Mouse (Mus musculus): ENCODE data around the gene Tango6. TPM values are rescaled to one million over a fixed set of nuclear protein-coding genes. Genes with fewer than 3 reads are reported as not detected.

The Tango6 gene
- total and polyA plus RNA-seq, 3 experiments: 2.9 to 6.4 (median 4.5) TPM

GRCm38 (mm10) chr8:106733703-106734102 lies 50.8 kb downstream of the Tango6 start:
- in situ Hi-C loops (cut with MboI; ENCODE audit: low pct_ligation_motif_present, low pct_unique_long_range_greater_than_20kb, low sequenced_read_pairs) (no loop called here), dilution Hi-C loops (cut with MboI; ENCODE audit: extremely low pct_ligation_motif_present, extremely low pct_unique_long_range_greater_than_20kb, low sequenced_read_pairs) (no loop called here)
- Histone ChIP-seq H3K79me2 (replicated peaks; ENCODE audit: control insufficient read depth, extremely low read depth, insufficient read depth, poor library complexity, severe bottlenecking) (no peaks in the 10 kb centered on the region), H3K27ac (ENCODE audit: insufficient read depth, low read depth) (no peak overlapping the region), H3K4me3 (replicated peaks in 1 of 3; ENCODE audit: low read depth in 2 of 3, low read length in 2 of 3, poor library complexity in 1 of 3) (no peak overlapping the region), H3K4me2 (ENCODE audit: insufficient read depth, low read depth, poor library complexity, severe bottlenecking) (no peak overlapping the region), H3K27me3 (replicated peaks) (no peaks in the 10 kb centered on the region), H3K4me1 (ENCODE audit: control insufficient read depth in 1 of 2, insufficient read depth in 2 of 2) (peaks cover 8 to 53% of the 10 kb centered on the region in 2 experiments), H3K9me3 (replicated peaks; ENCODE audit: low read length) (no peaks in the 10 kb centered on the region), H3K36me3 (replicated peaks in 1 of 2; ENCODE audit: control insufficient read depth in 1 of 2, insufficient read depth in 1 of 2, low read length in 1 of 2) (peaks cover 2 to 32% of the 10 kb centered on the region in 2 experiments), H3K9ac (ENCODE audit: insufficient read depth, low read depth) (no peak overlapping the region)
- no peak for TF ChIP-seq NELFE (IDR thresholded peaks at IDR 0.05; ENCODE audit: low read depth, low read length)
- TF ChIP-seq RCOR1 (conservative IDR thresholded peaks at IDR 0.05; ENCODE audit: low read depth, low read length): no peak
- TF ChIP-seq NRF1 (IDR thresholded peaks at IDR 0.05; ENCODE audit: low read depth, low read length): no peak
- no peak for TF ChIP-seq SIN3A (IDR thresholded peaks at IDR 0.05; ENCODE audit: low read length)
- no peak for TF ChIP-seq ETS1 (conservative IDR thresholded peaks at IDR 0.05; ENCODE audit: low read depth, low read length)
- no peak for TF ChIP-seq MEF2A (IDR thresholded peaks at IDR 0.05; ENCODE audit: borderline replicate concordance, low read depth, low read length)
- no peak for TF ChIP-seq KAT2A (IDR thresholded peaks at IDR 0.05; ENCODE audit: insufficient replicate concordance, low read length)
- no peak for TF ChIP-seq MAZ (IDR thresholded peaks at IDR 0.05; ENCODE audit: low read depth, low read length)
- TF ChIP-seq JUND (conservative IDR thresholded peaks at IDR 0.05; ENCODE audit: low read depth, low read length): no peak
- TF ChIP-seq ZMIZ1 (IDR thresholded peaks at IDR 0.05; ENCODE audit: low read depth, low read length): no peak
- no peak for DNase-seq (ENCODE audit: extremely low read depth)

- in situ Hi-C loops (cut with MboI; ENCODE audit: low pct_ligation_motif_present, low pct_unique_long_range_greater_than_20kb, low sequenced_read_pairs): no loop called here
- dilution Hi-C loops (cut with MboI; ENCODE audit: extremely low pct_ligation_motif_present, extremely low pct_unique_long_range_greater_than_20kb, low sequenced_read_pairs): no loop called here
- no peak for DNase-seq (ENCODE audit: extremely low read depth)
- H3K79me2 ChIP-seq (replicated peaks; ENCODE audit: control insufficient read depth, extremely low read depth, insufficient read depth, poor library complexity, severe bottlenecking): no peaks in the 10 kb centered on the region
- no peak overlapping the region for H3K4me2 ChIP-seq (ENCODE audit: insufficient read depth, low read depth, poor library complexity, severe bottlenecking)
- H3K36me3 ChIP-seq (replicated peaks in 1 of 2; ENCODE audit: control insufficient read depth in 1 of 2, insufficient read depth in 1 of 2, low read length in 1 of 2): peaks cover 2 to 36% of the 10 kb centered on the region in 2 experiments
- no peak overlapping the region for H3K9ac ChIP-seq (ENCODE audit: insufficient read depth, low read depth)
- H3K27me3 ChIP-seq (replicated peaks): no peaks in the 10 kb centered on the region
- no peak overlapping the region for H3K27ac ChIP-seq (ENCODE audit: insufficient read depth, low read depth)
- TF ChIP-seq ZNF384 (IDR thresholded peaks at IDR 0.05; ENCODE audit: low read depth, low read length): no peak
- TF ChIP-seq NELFE (IDR thresholded peaks at IDR 0.05; ENCODE audit: low read depth, low read length): no peak
- no peak for TF ChIP-seq NRF1 (IDR thresholded peaks at IDR 0.05; ENCODE audit: low read depth, low read length)
- no peak for TF ChIP-seq MAFK (IDR thresholded peaks at IDR 0.05; ENCODE audit: insufficient replicate concordance, low read length)
- no peak for TF ChIP-seq HCFC1 (IDR thresholded peaks at IDR 0.05; ENCODE audit: low read depth, low read length)
- TF ChIP-seq EP300 (IDR thresholded peaks at IDR 0.05; ENCODE audit: low read length): no peak
- no peak for TF ChIP-seq PAX5 (IDR thresholded peaks at IDR 0.05; ENCODE audit: low read length)
- H3K4me1 ChIP-seq (ENCODE audit: control insufficient read depth in 1 of 2, insufficient read depth in 2 of 2): peaks cover 8 to 53% of the 10 kb centered on the region in 2 experiments
- H3K9me3 ChIP-seq (replicated peaks; ENCODE audit: low read length): peaks cover 1% of the 10 kb centered on the region
- H3K4me3 ChIP-seq (replicated peaks in 1 of 3; ENCODE audit: low read depth in 2 of 3, low read length in 2 of 3, poor library complexity in 1 of 3): no peak overlapping the region
Measured at GRCm38 (mm10) chr8:106734222-106734621, 51.4 kb downstream of the Tango6 start.

Measured in CH12.LX (cell line).